Mouse (Mus musculus) kidney, postnatal 0 days (tissue): ENCODE data around the gene Scamp5. TPM values are rescaled to one million over a fixed set of nuclear protein-coding genes. Genes with fewer than 3 reads are reported as not detected.

Source experiments
- ATAC-seq: fragments of 200-750 bp; cut with Nextera tagmentation; replicated peaks from 2 replicates; pipeline ENCODE4 v1.8.0; 2017; ENCODE audit warnings: low read depth, moderate number of reproducible peaks, moderate TSS enrichment, moderate library complexity; ENCODE audit not compliant: low FRiP score
- DNase-seq: peaks from one replicate; pipeline ENCODE4 v3.0.0-alpha.2; 2016; ENCODE audit warnings: low spot score
- H3K27ac ChIP-seq: fragments of 300-500 bp; sonication (generic); 2 replicates; pipeline ENCODE4 v1.5.1; 2014; ENCODE audit warnings: mild to moderate bottlenecking
- H3K27me3 ChIP-seq: fragments of 300-500 bp; sonication (generic); 2 replicates; pipeline ENCODE4 v1.6.1; 2014; ENCODE audit warnings: low read length, mixed read lengths; ENCODE audit not compliant: insufficient read depth
- H3K36me3 ChIP-seq: fragments of 300-500 bp; sonication (generic); 2 replicates; pipeline ENCODE4 v1.6.1; 2014; ENCODE audit warnings: low read length, mixed read lengths; ENCODE audit not compliant: insufficient read depth
- H3K4me1 ChIP-seq: fragments of 300-500 bp; sonication (generic); replicated peaks from 2 replicates; pipeline ENCODE4 v1.6.1; 2014; ENCODE audit warnings: antibody characterized with exemption, low read length, mixed read lengths; ENCODE audit not compliant: insufficient read depth
- H3K4me2 ChIP-seq: fragments of 300-500 bp; sonication (generic); 2 replicates; pipeline ENCODE4 v1.6.1; 2014; ENCODE audit warnings: mild to moderate bottlenecking, low read length, moderate library complexity, mixed read lengths
- H3K4me3 ChIP-seq: fragments of 300-500 bp; sonication (generic); replicated peaks from 2 replicates; pipeline ENCODE4 v1.5.1; 2014; ENCODE audit warnings: low read depth, low read length
- H3K9ac ChIP-seq: fragments of 300-500 bp; sonication (generic); 2 replicates; pipeline ENCODE4 v1.6.1; 2014; ENCODE audit warnings: low read depth, low read length
- H3K9me3 ChIP-seq: fragments of 300-500 bp; sonication (generic); replicated peaks from 2 replicates; pipeline ENCODE4 v1.6.1; 2016; ENCODE audit warnings: low read length, inconsistent platforms, mixed read lengths
- CTCF ChIP-seq: IDR thresholded peaks from 2 replicates; pipeline ENCODE4 v1.5.1; 2016; ENCODE audit warnings: antibody characterized with exemption, low read depth, mild to moderate bottlenecking, moderate library complexity
- WGBS: fragments of 180-500 bp; shearing (Covaris S2); extraction: QIAGEN DNeasy Blood & Tissue Kit; methylation state at CpG from one replicate; pipeline ENCODE4 v1.1.7; 2014; 5-methylcytosine and 5-hydroxymethylcytosine counted together
- polyA plus RNA-seq: library from polyadenylated mRNA; unstranded; fragments of >200 nt; fragmentation: Nextera tagmentation; extraction: Ambion mirVana; gene quantifications from 2 replicates; pipeline ENCODE4 v1.2.1, GENCODE M21; 2015

The Scamp5 gene
- polyA plus RNA-seq, 1 experiment from 2014 or later = 18.3 TPM

DNA sequence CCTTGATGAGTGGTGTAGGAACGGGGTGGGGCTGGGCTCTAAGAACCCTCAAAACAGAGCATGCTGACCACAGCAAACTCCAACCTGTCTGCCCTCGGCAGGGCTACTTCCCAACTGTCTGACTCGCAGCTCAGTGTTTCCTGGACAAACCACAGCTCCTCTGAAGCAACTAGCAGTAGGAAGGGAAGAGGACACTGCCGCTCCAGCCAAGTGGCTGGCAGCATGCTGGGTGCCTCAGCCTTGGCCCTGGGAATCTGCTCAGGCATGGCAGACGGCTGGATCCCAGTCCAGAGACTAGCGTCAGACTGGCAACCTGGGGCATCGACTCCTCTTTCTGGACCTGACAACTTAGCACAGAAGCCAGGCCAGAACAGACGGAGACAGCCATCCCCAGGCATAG, 50.5 kb downstream of the Scamp5 start:
- H3K4me1 ChIP-seq = peaks cover 7% of the 10 kb centered on the region
- WGBS = 84% methylated on average over 8 of the region's 8 CpGs
- TF ChIP-seq CTCF = no peak
- H3K4me2 ChIP-seq = no peak overlapping the region
- H3K36me3 ChIP-seq = 0 out of 2 replicates have a peak, but pooled peaks cover 8% of the 10 kb centered on the region
- H3K27ac ChIP-seq = no peak overlapping the region
- DNase-seq (no peak), ATAC-seq (no peak)
- no peaks in the 10 kb centered on the region for H3K27me3 ChIP-seq
- H3K4me3 ChIP-seq = no peak overlapping the region
- H3K9ac ChIP-seq = no peak overlapping the region
- no peaks in the 10 kb centered on the region for H3K9me3 ChIP-seq

DNA sequence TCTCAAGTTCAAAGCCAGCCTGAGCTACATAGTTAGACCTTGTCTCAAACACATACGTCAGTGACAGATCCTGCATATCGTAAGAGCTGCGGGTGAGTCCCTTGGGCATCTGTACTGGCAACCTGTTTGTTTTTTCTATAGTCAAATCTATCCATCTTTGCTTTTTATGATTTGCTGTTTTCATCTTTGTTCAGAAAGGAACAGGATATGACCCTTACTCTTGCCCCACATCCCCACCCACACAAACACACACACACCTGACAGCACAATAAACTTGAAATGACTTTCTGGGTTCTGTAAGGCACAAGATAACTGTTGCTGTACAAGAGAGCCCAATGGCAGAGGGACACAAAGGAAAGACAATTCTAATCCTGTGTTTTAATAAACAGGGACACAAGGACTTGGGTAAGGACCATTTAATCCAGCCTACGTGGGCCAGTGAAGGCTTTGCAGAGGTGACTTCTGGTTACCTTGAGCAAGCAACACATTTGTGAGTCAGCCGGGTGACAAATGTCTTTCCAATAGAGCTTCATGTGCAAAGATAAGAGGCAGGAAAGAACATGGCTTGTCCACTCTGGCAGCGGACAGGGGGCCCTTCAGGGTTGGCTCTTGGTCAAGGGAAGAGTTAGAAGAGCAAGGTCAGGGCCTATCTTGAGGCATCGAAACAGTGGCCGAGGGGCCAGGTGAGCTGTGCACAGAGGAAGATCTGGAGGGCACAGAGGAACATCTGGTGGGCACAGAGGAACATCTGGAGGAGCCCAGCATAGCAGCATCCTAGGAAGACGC, 60.5 kb downstream of the Scamp5 start:
- no peak for ATAC-seq
- Histone ChIP-seq H3K9ac (no peak overlapping the region), H3K36me3 (no peaks in the 10 kb centered on the region), H3K27ac (no peak overlapping the region), H3K27me3 (no peaks in the 10 kb centered on the region), H3K4me3 (no peak overlapping the region), H3K4me1 (no peaks in the 10 kb centered on the region), H3K4me2 (no peak overlapping the region), H3K9me3 (no peaks in the 10 kb centered on the region)
- DNase-seq = no peak
- WGBS = 84% methylated on average over 9 of the region's 9 CpGs
- TF ChIP-seq CTCF = no peak

DNA sequence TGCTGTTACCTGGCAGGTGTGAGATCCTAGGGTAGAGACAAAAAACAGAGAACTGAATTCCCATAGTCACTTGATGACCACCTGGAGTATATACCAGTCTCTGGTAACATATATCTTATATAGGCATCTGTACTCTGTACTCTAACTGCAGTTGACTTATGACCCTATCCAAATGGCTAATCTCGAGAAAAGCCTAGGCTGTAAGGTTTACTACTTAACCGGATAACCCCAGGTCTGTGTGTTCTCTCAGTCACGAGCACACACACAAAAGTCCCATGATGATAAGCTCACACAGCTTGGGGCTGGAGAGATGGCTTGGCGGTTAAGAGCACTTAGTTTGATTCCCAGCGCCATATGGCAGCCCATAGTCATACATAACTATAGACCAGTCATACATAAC, 61.5 kb downstream of the Scamp5 start:
- no peak overlapping the region for H3K27ac ChIP-seq
- H3K36me3 ChIP-seq = no peaks in the 10 kb centered on the region
- no peaks in the 10 kb centered on the region for H3K27me3 ChIP-seq
- H3K4me1 ChIP-seq = no peaks in the 10 kb centered on the region
- no peak overlapping the region for H3K4me3 ChIP-seq
- H3K9me3 ChIP-seq = no peaks in the 10 kb centered on the region
- H3K9ac ChIP-seq = no peak overlapping the region
- 80% methylated on average over 5 of the region's 5 CpGs for WGBS
- ATAC-seq (no peak), DNase-seq (no peak)
- no peak overlapping the region for H3K4me2 ChIP-seq
- TF ChIP-seq CTCF = no peak

DNA sequence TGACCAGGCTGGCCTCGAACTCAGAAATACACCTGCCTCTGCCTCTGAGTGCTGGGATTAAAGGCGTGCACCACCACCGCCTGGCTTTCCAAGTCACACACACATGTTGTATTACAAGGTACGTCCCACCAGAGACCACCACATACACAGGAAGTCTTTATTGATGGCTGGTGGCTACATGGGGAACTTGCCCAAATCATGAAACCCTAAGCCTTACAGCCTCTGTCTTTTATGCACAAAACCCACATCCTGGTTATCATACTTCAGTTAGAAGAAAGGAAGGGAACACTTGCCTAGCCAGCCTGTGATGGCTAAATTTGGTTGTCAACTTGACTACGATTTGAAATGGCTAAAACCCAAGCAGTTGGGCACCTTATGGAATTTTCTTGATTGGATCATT, 63.8 kb downstream of the Scamp5 start:
- ATAC-seq = no peak
- H3K27ac ChIP-seq = no peak overlapping the region
- H3K9ac ChIP-seq = no peak overlapping the region
- H3K4me3 ChIP-seq = no peak overlapping the region
- H3K9me3 ChIP-seq = peaks cover 7% of the 10 kb centered on the region; the same call in 1 of the 2 replicates
- 90% methylated on average over 5 of the region's 5 CpGs for WGBS
- no peak overlapping the region for H3K4me2 ChIP-seq
- no peaks in the 10 kb centered on the region for H3K27me3 ChIP-seq
- H3K4me1 ChIP-seq = no peaks in the 10 kb centered on the region
- no peaks in the 10 kb centered on the region for H3K36me3 ChIP-seq
- DNase-seq = no peak
- TF ChIP-seq CTCF = no peak

DNA sequence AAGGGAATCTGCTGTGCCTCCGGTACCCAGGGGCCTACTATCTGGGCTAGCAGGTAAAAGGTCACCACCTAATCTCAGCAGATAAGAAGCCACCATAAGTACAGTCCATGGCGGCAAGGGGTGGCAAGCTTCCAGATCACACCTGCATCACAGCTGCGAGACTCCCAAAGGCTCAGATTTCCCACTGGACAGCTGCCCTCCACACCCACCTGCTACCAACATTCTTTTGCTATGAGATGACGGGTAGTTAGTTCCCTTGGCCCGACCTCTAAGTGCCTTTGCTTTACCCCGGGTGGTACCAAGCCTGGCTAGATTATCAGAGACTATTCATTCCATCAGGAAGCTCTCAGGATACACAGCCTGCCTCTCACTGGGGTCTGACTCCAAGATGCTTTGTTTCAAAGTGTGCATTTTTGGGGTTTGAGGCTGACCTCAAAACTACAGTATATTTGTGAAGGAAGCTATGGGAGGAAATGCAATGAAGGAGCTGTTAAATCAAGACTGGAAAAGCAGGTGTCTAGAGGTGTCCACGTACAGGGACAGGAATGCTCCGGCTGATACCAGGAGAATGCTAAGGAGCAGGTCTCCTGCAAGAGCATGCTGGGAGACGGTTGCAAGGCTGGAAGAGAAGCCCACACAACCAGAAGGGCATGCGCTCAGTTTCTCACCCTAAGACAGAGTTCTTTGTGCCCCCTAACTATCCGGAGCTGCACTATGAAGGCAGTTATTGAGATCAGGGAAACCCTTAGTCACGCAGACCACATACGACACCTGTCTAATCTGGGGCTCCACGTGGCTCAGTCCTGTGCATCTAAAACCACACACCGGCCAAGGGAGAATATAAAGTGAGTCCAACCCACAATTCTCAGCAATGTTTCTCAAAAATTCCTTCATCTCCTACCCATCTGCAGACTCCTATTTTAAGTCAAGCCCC, 65.3 kb downstream of the Scamp5 start:
- Histone ChIP-seq H3K4me2 (no peak overlapping the region), H3K4me1 (no peaks in the 10 kb centered on the region), H3K27ac (no peak overlapping the region), H3K9me3 (peaks cover 7% of the 10 kb centered on the region; the same call in 1 of the 2 replicates), H3K9ac (no peak overlapping the region), H3K4me3 (no peak overlapping the region), H3K36me3 (no peaks in the 10 kb centered on the region), H3K27me3 (no peaks in the 10 kb centered on the region)
- 72% methylated on average over 15 of the region's 15 CpGs for WGBS
- no peak for TF ChIP-seq CTCF
- no peak for DNase-seq
- no peak; the same call in 1 of the 2 replicates for ATAC-seq

DNA sequence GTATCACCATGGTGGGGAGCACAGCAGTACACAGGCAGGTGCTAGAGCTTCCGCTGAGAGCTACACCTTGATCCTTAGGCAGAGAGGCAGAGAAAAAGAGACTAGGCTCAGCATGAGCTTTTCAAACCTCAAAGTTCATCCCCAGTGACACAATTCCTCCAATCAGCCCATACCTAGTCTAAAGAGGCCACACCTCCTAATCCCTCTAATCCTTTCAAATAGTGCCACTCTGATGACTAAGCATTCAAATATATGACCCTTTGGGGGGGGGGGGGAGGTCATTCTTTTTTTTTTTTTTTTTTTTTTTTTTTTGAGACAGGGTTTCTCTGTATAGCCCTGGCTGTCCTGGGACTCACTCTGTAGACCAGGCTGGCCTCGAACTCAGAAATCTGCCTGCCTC, 69.1 kb downstream of the Scamp5 start:
- H3K36me3 ChIP-seq = no peaks in the 10 kb centered on the region
- peaks cover 7% of the 10 kb centered on the region; the same call in 1 of the 2 replicates for H3K9me3 ChIP-seq
- H3K4me2 ChIP-seq = no peak overlapping the region
- H3K4me1 ChIP-seq = no peaks in the 10 kb centered on the region
- no peak overlapping the region for H3K9ac ChIP-seq
- no peak for ATAC-seq
- whole genome bisulfite sequencing = 98% methylated on average over 2 of the region's 2 CpGs
- no peak overlapping the region for H3K4me3 ChIP-seq
- no peak for TF ChIP-seq CTCF
- H3K27ac ChIP-seq = no peak overlapping the region
- DNase-seq = no peak
- no peaks in the 10 kb centered on the region for H3K27me3 ChIP-seq
